8 mouse cellular contexts compared by ENCODE assay signal in the genomic region with DNA sequence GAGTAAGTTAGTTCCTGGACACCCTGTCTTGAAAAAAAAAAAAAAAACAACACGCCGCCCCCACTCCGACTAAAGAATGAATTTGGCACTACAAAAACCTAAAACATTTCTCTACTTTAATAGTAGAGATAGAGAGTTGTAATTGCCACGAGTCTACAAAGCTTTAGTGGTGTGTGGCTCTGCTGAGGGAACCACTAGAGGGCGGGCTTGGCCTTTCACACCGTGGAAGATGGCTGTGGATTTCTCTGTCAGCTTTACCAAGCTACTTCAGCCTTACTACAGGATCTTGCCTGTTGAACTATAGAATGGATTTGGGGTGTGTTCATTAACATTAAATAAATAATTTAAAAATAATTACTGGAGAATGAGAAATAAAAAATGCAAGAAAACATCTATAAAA. TPM values are rescaled to one million over a fixed set of nuclear protein-coding genes. Genes with fewer than 3 reads are reported as not detected.
DNase-seq lines count a peak whose midpoint lies in the region; ATAC-seq and TF ChIP-seq lines count a peak whose summit lies in the region.

No protein-coding gene starts in this region.

- no peak overlapping the region for H3K9ac ChIP-seq in heart, embryonic 11.5 days (ENCODE audit: low read depth, low read length)
- H3K9ac ChIP-seq in midbrain, embryonic 16.5 days (ENCODE audit: low read depth, low read length) = no peak overlapping the region

- no peaks in the 10 kb centered on the region for H3K9me3 ChIP-seq in heart, embryonic 11.5 days (replicated peaks; ENCODE audit: control insufficient read depth, low read length)
- no peaks in the 10 kb centered on the region for H3K9me3 ChIP-seq in limb, embryonic 10.5 days (replicated peaks)
- H3K9me3 ChIP-seq in midbrain, embryonic 16.5 days (replicated peaks; ENCODE audit: control insufficient read depth, low read length, poor library complexity, severe bottlenecking) = no peaks in the 10 kb centered on the region

- H3K27me3 ChIP-seq in heart, embryonic 11.5 days (ENCODE audit: control insufficient read depth, insufficient read depth, low read length) = no peaks in the 10 kb centered on the region
- no peaks in the 10 kb centered on the region for H3K27me3 ChIP-seq in kidney, adult 2 months (replicated peaks; ENCODE audit: control insufficient read depth, insufficient read depth, low read length)
- H3K27me3 ChIP-seq in limb, embryonic 10.5 days (ENCODE audit: low read depth, poor library complexity, severe bottlenecking) = no peaks in the 10 kb centered on the region
- H3K27me3 ChIP-seq in midbrain, embryonic 16.5 days (ENCODE audit: control insufficient read depth, insufficient read depth, low read depth, low read length) = no peaks in the 10 kb centered on the region
- H3K27me3 ChIP-seq in spleen, adult 2 months (ENCODE audit: control insufficient read depth, insufficient read depth, low read length) = no peaks in the 10 kb centered on the region

- peak; percentile 98 for TF ChIP-seq CTCF in kidney, adult 2 months (conservative IDR thresholded peaks at IDR 0.05; ENCODE audit: insufficient read depth, insufficient read length, low read depth, low read length)
- TF ChIP-seq CTCF in spleen, adult 2 months (IDR thresholded peaks at IDR 0.05; ENCODE audit: extremely low read depth, insufficient read depth, insufficient read length, insufficient replicate concordance) = peak; percentile 79; the same call in 1 of the 2 replicates

- H3K4me3 ChIP-seq in heart, embryonic 11.5 days (ENCODE audit: low read depth, low read length) = no peak overlapping the region
- H3K4me3 ChIP-seq in kidney, adult 2 months (ENCODE audit: insufficient read depth, low read depth, low read length) = no peak overlapping the region
- H3K4me3 ChIP-seq in limb, embryonic 10.5 days = no peak overlapping the region
- H3K4me3 ChIP-seq in midbrain, embryonic 16.5 days (ENCODE audit: low read depth, low read length) = no peak overlapping the region
- H3K4me3 ChIP-seq in spleen, adult 2 months (ENCODE audit: extremely low read depth, insufficient read depth, insufficient read length) = no peak overlapping the region

- no peak for ATAC-seq in heart, embryonic 11.5 days (replicated peaks; ENCODE audit: insufficient number of reproducible peaks, low FRiP score, low TSS enrichment)
- peak; percentile 93 for ATAC-seq in midbrain, embryonic 16.5 days

- TF ChIP-seq POLR2A in kidney, adult 2 months (IDR thresholded peaks at IDR 0.05; ENCODE audit: low read depth, low read length) = no peak
- TF ChIP-seq POLR2A in spleen, adult 2 months (IDR thresholded peaks at IDR 0.05; ENCODE audit: low read depth, low read length) = no peak

- H3K4me2 ChIP-seq in heart, embryonic 11.5 days = no peak overlapping the region
- H3K4me2 ChIP-seq in midbrain, embryonic 16.5 days (ENCODE audit: low read length) = no peak overlapping the region

- H3K4me1 ChIP-seq in heart, embryonic 11.5 days (ENCODE audit: control insufficient read depth, insufficient read depth, low read length) = peaks cover 8% of the 10 kb centered on the region; the same call in 1 of the 2 replicates
- H3K4me1 ChIP-seq in kidney, adult 2 months (ENCODE audit: control insufficient read depth, insufficient read depth, low read length) = no peaks in the 10 kb centered on the region
- peaks cover 14% of the 10 kb centered on the region for H3K4me1 ChIP-seq in limb, embryonic 10.5 days
- peaks cover 3% of the 10 kb centered on the region; the same call in 1 of the 2 replicates for H3K4me1 ChIP-seq in midbrain, embryonic 16.5 days (ENCODE audit: control insufficient read depth, insufficient read depth, low read length)
- H3K4me1 ChIP-seq in spleen, adult 2 months (ENCODE audit: control insufficient read depth, insufficient read depth, insufficient read length) = peaks cover 2% of the 10 kb centered on the region; the same call in 1 of the 2 replicates

- H3K27ac ChIP-seq in heart, embryonic 11.5 days (ENCODE audit: low read depth, low read length) = no peak overlapping the region
- H3K27ac ChIP-seq in kidney, adult 2 months (ENCODE audit: insufficient read depth, low read depth, low read length) = no peak overlapping the region
- no peak overlapping the region for H3K27ac ChIP-seq in limb, embryonic 10.5 days
- H3K27ac ChIP-seq in midbrain, embryonic 16.5 days (ENCODE audit: low read length) = no peak overlapping the region
- no peak overlapping the region for H3K27ac ChIP-seq in spleen, adult 2 months (ENCODE audit: insufficient read depth, low read length)

- no peaks in the 10 kb centered on the region for H3K36me3 ChIP-seq in heart, embryonic 11.5 days (ENCODE audit: control insufficient read depth, insufficient read depth, low read length)
- no peaks in the 10 kb centered on the region for H3K36me3 ChIP-seq in kidney, adult 2 months (ENCODE audit: control insufficient read depth, insufficient read depth, low read length)
- no peaks in the 10 kb centered on the region for H3K36me3 ChIP-seq in limb, embryonic 10.5 days
- H3K36me3 ChIP-seq in midbrain, embryonic 16.5 days (ENCODE audit: control insufficient read depth, insufficient read depth, low read length) = no peaks in the 10 kb centered on the region
- no peaks in the 10 kb centered on the region for H3K36me3 ChIP-seq in spleen, adult 2 months (ENCODE audit: control insufficient read depth, insufficient read depth, low read length)

- WGBS in heart, embryonic 11.5 days (ENCODE audit: insufficient replicate concordance) = 12% methylated on average over 6 of the region's 6 CpGs
- 9% methylated on average over 6 of the region's 6 CpGs for WGBS in kidney, adult 2 months
- 20% methylated on average over 6 of the region's 6 CpGs for WGBS in limb, embryonic 10.5 days
- 14% methylated on average over 6 of the region's 6 CpGs for WGBS in midbrain, embryonic 16.5 days
- 11% methylated on average over 6 of the region's 6 CpGs for WGBS in spleen, adult 2 months

- DNase-seq in heart, adult 11 months = peak; percentile 93
- DNase-seq in embryo, embryonic 10.5 days (ENCODE audit: low spot score) = peak; percentile 89
- peak; percentile 61 for DNase-seq in gastrocnemius, postnatal 25 days
- DNase-seq in kidney, adult 2 months = peak; percentile 82
- peak; percentile 80 for DNase-seq in limb, embryonic 10.5 days (ENCODE audit: low spot score)
- peak; percentile 61 to 79 for DNase-seq in spleen, adult 2 months (ENCODE audit: low read depth in 1 of 2, low spot score in 2 of 2)

RNA-seq across cellular contexts. Expression of a gene that starts 32.1 kb away (rescaled TPM):
- polyA plus RNA-seq in heart, embryonic 11.5 days (2014; fragmentation: Nextera tagmentation; extraction: Ambion mirVana) = 421 and 474 TPM in 2 replicates
- 100 to 1,000 TPM; 511 to 548 TPM for total RNA-seq in gastrocnemius, postnatal 25 days (2021)
- polyA plus RNA-seq in kidney, adult 2 months (2012; rRNA removed) = 18.4 and 39.0 TPM in 2 replicates
- 149 and 151 TPM in 2 replicates for polyA plus RNA-seq in limb, embryonic 10.5 days (2016; fragmentation: Nextera tagmentation; extraction: Ambion mirVana)
- 273 and 279 TPM in 2 replicates for polyA plus RNA-seq in midbrain, embryonic 16.5 days (2015; fragmentation: Nextera tagmentation; extraction: Ambion mirVana)
- 2.0 and 3.4 TPM in 2 replicates for polyA plus RNA-seq in spleen, adult 2 months (2012; rRNA removed)

RNA-seq across cellular contexts. Expression of a gene that starts 35.1 kb away (rescaled TPM):
- 135 and 142 TPM in 2 replicates for polyA plus RNA-seq in heart, embryonic 11.5 days (2014; fragmentation: Nextera tagmentation; extraction: Ambion mirVana)
- total RNA-seq in gastrocnemius, postnatal 25 days (2021) = 10 to 100 TPM; 17.2 to 18.6 TPM
- 38.3 and 45.2 TPM in 2 replicates for polyA plus RNA-seq in kidney, adult 2 months (2012; rRNA removed)
- 165 and 180 TPM in 2 replicates for polyA plus RNA-seq in limb, embryonic 10.5 days (2016; fragmentation: Nextera tagmentation; extraction: Ambion mirVana)
- 145 and 149 TPM in 2 replicates for polyA plus RNA-seq in midbrain, embryonic 16.5 days (2015; fragmentation: Nextera tagmentation; extraction: Ambion mirVana)
- 8.9 and 11.9 TPM in 2 replicates for polyA plus RNA-seq in spleen, adult 2 months (2012; rRNA removed)
